Mouse (Mus musculus) adrenal gland, postnatal 36 days (tissue): ENCODE results near the gene Arpp19. TPM values are rescaled to one million over a fixed set of nuclear protein-coding genes. Genes with fewer than 3 reads are reported as not detected.

Experiments used
- DNase-seq, 2 experiments: peaks; one replicate each; pipeline ENCODE4 v3.0.0; 2021; ENCODE audit warnings: mixed read lengths in 1 of 2
- long read RNA-seq, 2 experiments: library from polyadenylated mRNA; stranded (forward); transcript quantifications; one replicate each; pipeline ENCODE4 v2.0.0; 2021; ENCODE audit warnings: borderline sequencing depth in 2 of 2
- total RNA-seq, 2 experiments: library from RNA; stranded (reverse); gene quantifications; 2 replicates each; pipeline ENCODE4 v1.2.3; 2021

Gene Arpp19
- 100 to 1,000 TPM; 298 to 309 TPM for total RNA-seq
- long read RNA-seq, experiment 1, full-length matches to known transcripts: 240 of 251 reads
- long read RNA-seq, experiment 1, partial matches to known transcripts: 4 of 251 reads
- long read RNA-seq, experiment 1, other reads (novel, unspliced or antisense): 7 of 251 reads
- long read RNA-seq, experiment 2, full-length matches to known transcripts: 131 of 134 reads
- long read RNA-seq, experiment 2, partial matches to known transcripts: 1 of 134 reads
- long read RNA-seq, experiment 2, other reads (novel, unspliced or antisense): 2 of 134 reads

DNA sequence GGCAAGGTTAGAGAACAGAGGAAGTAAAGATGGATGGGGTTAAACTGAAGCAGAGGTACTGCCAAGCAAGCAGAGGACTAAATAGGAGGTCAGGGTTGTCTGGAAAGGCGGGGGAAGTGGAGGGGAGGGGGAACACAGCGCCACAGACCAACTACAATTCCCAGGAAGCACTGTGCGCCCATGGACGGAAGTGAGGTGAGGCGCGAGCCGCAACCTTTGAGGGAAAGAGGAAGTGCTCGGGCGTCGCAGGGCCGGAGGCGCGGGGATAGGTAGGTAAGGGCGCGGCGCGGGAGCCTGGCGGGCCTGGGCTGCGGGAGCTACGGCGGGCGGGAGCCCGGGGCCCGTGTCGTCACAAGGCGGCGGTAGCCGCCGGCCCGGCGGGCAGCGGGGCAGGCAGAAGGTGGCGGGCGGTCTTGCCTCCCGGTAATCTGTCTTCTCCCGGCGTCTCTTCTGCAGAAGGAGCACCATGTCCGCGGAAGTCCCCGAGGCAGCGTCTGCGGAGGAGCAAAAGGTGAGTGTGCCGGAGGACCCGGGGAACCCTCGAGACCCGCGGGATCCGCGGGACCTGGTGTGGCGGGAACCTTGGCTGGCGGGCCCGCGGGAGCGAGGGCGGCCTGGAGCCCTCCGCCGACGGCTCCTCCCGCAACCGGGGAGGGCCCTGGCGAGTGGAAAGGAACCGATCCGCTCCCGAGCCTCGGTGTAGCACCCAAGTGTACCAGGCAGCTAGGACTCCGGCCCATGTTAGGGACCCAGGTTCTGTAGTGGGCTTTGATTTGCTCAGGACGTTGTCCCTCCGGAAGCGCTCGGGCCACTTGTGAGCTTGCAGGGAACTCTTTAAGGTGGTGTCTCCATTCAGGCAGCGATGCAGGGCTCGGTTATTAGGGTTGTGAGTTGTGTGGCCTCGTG is at the start of gene Arpp19:
TSS of gene Arpp19 (plus strand) at position 164 of the 906 bp plus-strand sequence.
- peak; percentile 91 for DNase-seq

GRCm38 (mm10) chr9:74988893-74989460 is 48.4 kb upstream of the Arpp19 start:
- DNase-seq: peak; percentile 56 to 60

GRCm38 (mm10) chr9:74989990-74990389 is 47.4 kb upstream of the Arpp19 start:
- no peak for DNase-seq

- DNase-seq: no peak
Observed at GRCm38 (mm10) chr9:74994611-74995257, 42.7 kb upstream of the Arpp19 start.

- no peak for DNase-seq
Observed at GRCm38 (mm10) chr9:74996349-74996748, 41.1 kb upstream of the Arpp19 start.

- no peak for DNase-seq
Observed at GRCm38 (mm10) chr9:74997976-74998375, 39.4 kb upstream of the Arpp19 start.

DNA sequence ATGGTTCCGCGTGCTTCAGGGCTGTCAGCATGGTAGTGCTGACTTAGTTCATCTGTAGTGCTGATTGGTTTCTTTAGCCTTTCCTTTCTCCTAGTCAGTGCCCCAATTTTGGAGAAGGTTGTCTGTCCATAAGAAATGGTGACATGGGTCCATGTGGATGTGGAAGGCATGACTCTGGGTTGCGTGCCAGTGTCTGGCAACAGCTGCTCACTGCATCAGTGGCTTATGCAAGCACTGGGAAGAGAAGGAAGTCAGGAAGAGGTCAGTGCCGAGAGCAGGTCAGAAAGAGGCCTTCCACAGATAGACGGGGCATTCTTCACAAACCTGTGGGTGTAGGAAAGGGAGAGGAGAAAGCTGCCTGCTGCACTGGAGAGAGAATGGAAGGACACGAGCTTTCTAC is 36.4 kb upstream of the Arpp19 start:
- DNase-seq: peak; percentile 30 to 54

GRCm38 (mm10) chr9:75001611-75002204 is 35.7 kb upstream of the Arpp19 start:
- DNase-seq: peak; percentile 56 to 67

- DNase-seq: peak; percentile 59 to 69
Observed at GRCm38 (mm10) chr9:75002262-75002661, 35.2 kb upstream of the Arpp19 start.

DNA sequence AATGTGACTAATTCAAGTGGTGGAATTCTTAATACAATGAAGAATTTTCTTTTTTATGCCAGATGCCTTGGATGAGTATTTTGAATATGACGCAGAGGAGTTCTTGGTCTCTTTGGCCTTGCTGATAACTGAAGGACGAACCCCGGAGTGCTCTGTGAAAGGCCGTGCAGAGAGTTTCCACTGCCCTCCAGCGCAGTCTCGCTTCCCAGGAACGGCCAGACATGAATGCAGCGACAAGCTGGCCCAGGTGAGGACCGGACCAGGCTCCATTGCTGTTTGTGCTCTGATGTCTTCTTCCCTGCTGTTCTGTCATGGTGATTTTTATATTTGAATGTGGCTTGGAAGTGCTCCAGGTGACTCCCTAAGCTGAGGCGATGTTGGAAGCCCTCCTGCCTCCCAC is 33.2 kb upstream of the Arpp19 start:
- peak; percentile 77 to 78 for DNase-seq

GRCm38 (mm10) chr9:75016591-75016990 is 20.8 kb upstream of the Arpp19 start:
- DNase-seq: no peak

- DNase-seq: no peak
Observed at GRCm38 (mm10) chr9:75019181-75019580, 18.2 kb upstream of the Arpp19 start.

DNA sequence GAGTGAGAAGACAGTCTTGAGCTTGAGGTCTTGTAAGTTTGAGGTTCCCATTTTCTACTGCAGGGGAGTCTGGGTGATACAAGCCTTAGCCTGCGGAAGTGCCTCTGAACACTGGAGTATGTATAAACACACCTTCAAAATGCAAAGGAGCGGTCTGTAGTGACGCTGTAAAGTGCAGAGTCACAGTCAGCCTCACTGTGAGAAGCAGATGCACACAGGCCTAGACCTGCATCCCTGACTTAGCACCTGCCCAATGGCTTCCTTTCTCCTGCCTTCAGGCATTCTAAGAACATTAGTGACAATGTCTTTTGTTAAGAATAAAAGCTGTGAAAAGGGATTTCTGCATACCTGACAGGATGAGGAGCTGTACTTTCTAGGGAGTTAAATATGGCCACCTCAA is 17.8 kb upstream of the Arpp19 start:
- DNase-seq: no peak

DNA sequence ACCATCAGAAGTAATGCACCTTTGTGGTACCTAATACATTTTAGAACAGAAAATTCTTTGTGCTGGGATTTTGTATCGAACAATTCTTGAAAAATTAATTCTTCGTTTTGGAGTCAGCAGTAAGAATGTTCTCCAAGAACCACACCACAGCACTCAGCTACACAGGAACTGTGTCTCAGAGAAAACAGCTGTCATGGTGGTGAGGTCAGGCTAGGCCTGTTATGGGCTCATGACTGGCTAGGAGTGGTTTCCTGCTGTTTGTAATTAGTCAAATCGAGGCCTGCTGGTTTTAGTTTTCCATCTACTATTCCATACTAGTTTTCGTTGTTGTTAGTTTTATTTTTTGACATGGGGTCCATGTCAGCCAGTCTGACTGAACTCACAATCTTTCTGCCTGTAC is 16.9 kb upstream of the Arpp19 start:
- no peak for DNase-seq

DNA sequence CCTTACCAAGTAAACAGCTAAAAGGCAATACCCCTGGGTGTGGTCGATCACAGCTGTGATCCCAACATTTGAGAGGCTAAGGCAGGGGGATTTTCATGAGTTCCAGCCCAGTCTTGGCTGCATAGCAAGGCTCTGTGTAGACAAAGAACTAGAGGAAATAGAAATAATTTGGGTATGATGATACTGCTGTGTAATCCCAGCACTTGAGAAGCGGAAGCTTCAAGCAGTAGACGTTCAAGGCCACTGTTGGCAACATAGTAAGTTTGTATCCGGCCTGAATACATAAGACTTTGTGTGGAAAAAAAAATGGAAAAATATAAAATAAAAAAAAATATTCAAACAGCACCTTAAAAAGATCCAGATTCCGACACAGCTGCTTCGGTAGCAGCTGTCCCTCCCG is 14.9 kb upstream of the Arpp19 start:
- no peak for DNase-seq

DNA sequence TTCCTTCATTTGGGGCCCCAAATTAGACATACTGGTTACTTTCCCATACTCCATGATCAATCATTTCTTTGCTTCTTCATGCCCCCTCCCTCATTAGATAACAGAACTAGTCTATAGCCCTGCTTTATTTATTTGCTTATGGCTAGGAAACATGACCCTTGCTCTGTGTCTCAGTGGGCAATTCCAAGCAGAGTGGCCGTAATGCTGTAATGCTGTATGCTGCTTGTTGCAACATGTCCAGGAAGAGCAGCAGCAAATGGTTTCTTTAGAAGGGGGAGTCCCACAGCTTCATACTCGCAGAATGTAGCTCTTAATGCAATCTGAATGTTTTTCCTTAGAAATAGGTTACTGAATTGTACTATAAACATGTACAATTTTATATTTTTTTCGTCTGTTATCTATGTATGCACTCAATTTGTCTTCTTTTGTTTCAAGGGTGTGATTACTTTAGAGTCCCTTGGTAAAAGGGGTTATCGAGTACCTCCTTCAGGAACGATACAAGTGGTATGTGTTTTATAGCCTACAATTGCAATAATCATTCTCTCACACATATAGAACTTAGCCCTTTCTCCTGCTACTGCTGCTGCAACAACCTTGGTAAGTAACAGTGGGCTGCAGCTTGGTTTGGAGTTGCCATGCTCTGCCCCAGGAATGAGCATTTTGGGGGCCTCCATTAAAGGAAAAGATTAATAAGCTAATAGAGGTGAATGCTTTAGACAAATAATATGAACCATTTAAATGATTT is 14.1 kb upstream of the Arpp19 start:
- no peak for DNase-seq

DNA sequence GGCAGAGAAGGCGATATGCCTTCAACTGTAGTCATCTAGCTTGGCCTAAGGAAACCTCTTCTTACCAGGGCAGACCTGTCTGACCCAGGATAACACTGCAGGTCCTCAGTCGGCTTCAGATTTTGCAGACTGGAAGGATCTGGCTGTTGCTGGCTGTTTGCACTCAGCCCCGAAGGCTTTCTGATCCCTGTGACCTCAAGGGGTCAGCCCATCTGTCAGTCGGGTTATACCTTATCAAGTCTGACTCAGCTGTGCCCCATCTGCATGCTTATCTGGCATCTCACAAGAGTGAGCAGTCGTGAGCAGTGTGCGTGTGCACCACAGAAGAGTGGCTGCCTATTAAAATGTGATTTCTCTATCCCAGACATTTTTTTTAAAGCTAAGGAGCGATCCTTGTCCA is 13.3 kb upstream of the Arpp19 start:
- DNase-seq: no peak

GRCm38 (mm10) chr9:75025689-75026088 is 11.7 kb upstream of the Arpp19 start:
- no peak for DNase-seq

- DNase-seq: no peak
Observed at GRCm38 (mm10) chr9:75032408-75032807, 5.0 kb upstream of the Arpp19 start.

- no peak for DNase-seq
Observed at GRCm38 (mm10) chr9:75033141-75033540, 4.3 kb upstream of the Arpp19 start.

DNA sequence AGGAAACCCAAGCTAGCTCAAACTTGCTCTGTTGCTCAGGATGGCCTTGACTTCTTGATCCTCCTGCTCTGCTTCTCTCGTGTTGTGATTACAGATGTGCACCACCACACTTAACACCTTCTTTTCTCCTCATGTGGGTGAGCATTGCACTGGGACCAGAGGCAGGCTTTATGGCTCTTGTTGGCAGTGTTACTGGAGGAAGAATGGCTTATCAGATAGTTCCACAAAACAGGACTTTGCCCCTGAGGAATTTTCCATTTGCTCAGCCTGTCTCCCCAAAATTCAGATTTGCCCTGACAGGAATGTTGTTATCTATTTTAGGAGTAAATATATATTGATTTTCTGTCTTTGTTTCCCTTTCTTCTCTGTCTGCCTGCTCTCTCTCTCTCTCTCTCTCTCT is 2.7 kb upstream of the Arpp19 start:
- no peak for DNase-seq
